In the genomic region with DNA sequence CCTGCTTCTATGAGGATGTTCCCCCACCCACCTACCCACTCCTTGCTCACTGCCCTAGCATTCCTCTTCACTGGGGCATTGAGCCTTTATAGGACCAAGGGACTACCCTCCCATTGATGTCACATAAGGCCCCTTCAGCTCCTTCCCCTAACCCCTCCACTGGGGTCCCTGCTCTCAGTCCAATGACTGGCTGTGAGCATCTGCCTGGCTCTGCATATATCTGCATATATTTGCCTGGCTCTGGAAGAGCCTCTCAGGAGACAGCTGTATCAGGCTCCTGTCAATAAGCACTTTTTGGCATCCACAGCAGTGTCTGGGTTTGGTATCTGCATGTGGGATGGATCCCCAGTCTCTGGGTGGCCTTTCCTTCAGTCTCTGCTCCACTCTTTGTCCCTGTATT, we compare ENCODE assay signal across 30 mouse cellular contexts.
DNase-seq lines count a peak whose midpoint lies in the region; ATAC-seq and TF ChIP-seq lines count a peak whose summit lies in the region.
"Had no signal": no experiment of that assay in that cellular context is flagged by ENCODE, and none has a peak within 500 bp of the region (broad histone marks: within the 10 kb centered on the region; RNA-seq: fewer than 3 reads in every experiment).

No protein-coding gene starts in this region.

- H3K36me3 ChIP-seq in midbrain, embryonic 12.5 days, result no peaks in the 10 kb centered on the region
- H3K36me3 ChIP-seq in midbrain, postnatal 0 days (ENCODE audit: insufficient read depth, low read length), result no peaks in the 10 kb centered on the region
- H3K36me3 ChIP-seq in forebrain, embryonic 14.5 days (ENCODE audit: control insufficient read depth, insufficient read depth, low read length), result no peaks in the 10 kb centered on the region
- no peaks in the 10 kb centered on the region for H3K36me3 ChIP-seq in hindbrain, embryonic 12.5 days
- no peaks in the 10 kb centered on the region for H3K36me3 ChIP-seq in midbrain, embryonic 15.5 days (replicated peaks)
- H3K36me3 ChIP-seq: embryonic facial prominence, embryonic 13.5 days; heart, embryonic 12.5 days; kidney, embryonic 15.5 days; limb, embryonic 10.5 days; liver, embryonic 15.5 days; lung, embryonic 15.5 days had no signal

- peaks cover 4% of the 10 kb centered on the region for H3K4me1 ChIP-seq in midbrain, embryonic 12.5 days
- H3K4me1 ChIP-seq in midbrain, postnatal 0 days (ENCODE audit: insufficient read depth, low read length), result no peaks in the 10 kb centered on the region; the same call in 1 of the 2 replicates
- H3K4me1 ChIP-seq in forebrain, embryonic 14.5 days (ENCODE audit: control insufficient read depth, insufficient read depth, low read length), result no peaks in the 10 kb centered on the region
- H3K4me1 ChIP-seq in hindbrain, embryonic 12.5 days, result no peaks in the 10 kb centered on the region
- peaks cover 4% of the 10 kb centered on the region for H3K4me1 ChIP-seq in midbrain, embryonic 15.5 days
- H3K4me1 ChIP-seq: embryonic facial prominence, embryonic 13.5 days; heart, embryonic 12.5 days; kidney, embryonic 15.5 days; limb, embryonic 10.5 days; liver, embryonic 15.5 days; lung, embryonic 15.5 days; megakaryocyte, embryonic 14.5 days had no signal

- H3K4me3 ChIP-seq in midbrain, embryonic 12.5 days, result no peak overlapping the region
- H3K4me3 ChIP-seq in midbrain, postnatal 0 days (ENCODE audit: low read depth, low read length), result no peak overlapping the region
- no peak overlapping the region for H3K4me3 ChIP-seq in forebrain, embryonic 14.5 days (ENCODE audit: low read depth, low read length)
- no peak overlapping the region for H3K4me3 ChIP-seq in hindbrain, embryonic 12.5 days
- H3K4me3 ChIP-seq in midbrain, embryonic 15.5 days, result no peak overlapping the region
- H3K4me3 ChIP-seq: embryonic facial prominence, embryonic 13.5 days; erythroblast, embryonic 14.5 days; heart, embryonic 12.5 days; kidney, embryonic 15.5 days; left cerebral cortex, adult 2 months; limb, embryonic 10.5 days; liver, embryonic 15.5 days; lung, embryonic 15.5 days; megakaryocyte, embryonic 14.5 days had no signal

- no peak for TF ChIP-seq CTCF in midbrain, postnatal 0 days (IDR thresholded peaks at IDR 0.05)

- H3K9ac ChIP-seq in midbrain, embryonic 12.5 days (replicated peaks), result no peak overlapping the region
- H3K9ac ChIP-seq in midbrain, postnatal 0 days (replicated peaks; ENCODE audit: low read length, poor library complexity, severe bottlenecking), result no peak overlapping the region
- H3K9ac ChIP-seq in forebrain, embryonic 14.5 days (ENCODE audit: low read length), result no peak overlapping the region
- H3K9ac ChIP-seq in hindbrain, embryonic 12.5 days, result no peak overlapping the region
- no peak overlapping the region for H3K9ac ChIP-seq in midbrain, embryonic 15.5 days
- H3K9ac ChIP-seq: embryonic facial prominence, embryonic 13.5 days; heart, embryonic 12.5 days; kidney, embryonic 15.5 days; liver, embryonic 15.5 days; lung, embryonic 15.5 days had no signal

- H3K9me3 ChIP-seq in midbrain, embryonic 12.5 days, result no peaks in the 10 kb centered on the region
- H3K9me3 ChIP-seq in midbrain, postnatal 0 days (ENCODE audit: low read length), result no peaks in the 10 kb centered on the region
- no peaks in the 10 kb centered on the region for H3K9me3 ChIP-seq in forebrain, embryonic 14.5 days (replicated peaks; ENCODE audit: control insufficient read depth, low read length)
- H3K9me3 ChIP-seq in hindbrain, embryonic 12.5 days (replicated peaks), result no peaks in the 10 kb centered on the region
- H3K9me3 ChIP-seq in midbrain, embryonic 15.5 days, result no peaks in the 10 kb centered on the region
- H3K9me3 ChIP-seq: embryonic facial prominence, embryonic 13.5 days; heart, embryonic 12.5 days; kidney, embryonic 15.5 days; limb, embryonic 10.5 days; liver, embryonic 15.5 days; lung, embryonic 15.5 days; megakaryocyte, embryonic 14.5 days had no signal

- H3K27ac ChIP-seq in midbrain, embryonic 12.5 days (replicated peaks), result no peak overlapping the region
- H3K27ac ChIP-seq in midbrain, postnatal 0 days (ENCODE audit: low read depth, low read length), result no peak overlapping the region
- no peak overlapping the region for H3K27ac ChIP-seq in forebrain, embryonic 14.5 days (ENCODE audit: low read depth, low read length)
- H3K27ac ChIP-seq in hindbrain, embryonic 12.5 days, result no peak overlapping the region
- no peak overlapping the region for H3K27ac ChIP-seq in midbrain, embryonic 15.5 days
- H3K27ac ChIP-seq: embryonic facial prominence, embryonic 13.5 days; kidney, embryonic 15.5 days; left cerebral cortex, adult 2 months; limb, embryonic 10.5 days; liver, embryonic 15.5 days; lung, embryonic 15.5 days had no signal

- peak; percentile 94 for ATAC-seq in midbrain, embryonic 12.5 days (ENCODE audit: low FRiP score, low read depth)
- ATAC-seq in midbrain, postnatal 0 days (ENCODE audit: low FRiP score), result no peak
- peak; percentile 80 for ATAC-seq in forebrain, embryonic 14.5 days
- peak; percentile 85 for ATAC-seq in hindbrain, embryonic 12.5 days (ENCODE audit: low FRiP score)
- peak; percentile 83 for ATAC-seq in midbrain, embryonic 15.5 days (replicated peaks)
- ATAC-seq in CD4-positive, CD25-positive, alpha-beta regulatory T cell, adult 4 months, result no peak

- DNase-seq in midbrain, postnatal 0 days (ENCODE audit: low spot score), result no peak
- peak; percentile 56 for DNase-seq in forebrain, embryonic 14.5 days (ENCODE audit: low spot score)
- DNase-seq in cerebellum, adult 9-11 months, result no peak
- no peak for DNase-seq in frontal cortex, postnatal 36 days (ENCODE audit: low spot score in 2 of 2)
- DNase-seq: adrenal gland, postnatal 10 days; cerebellum, adult 2 months; cerebellum, postnatal 36 days; embryo, embryonic 11 days; gastrocnemius, postnatal 14 days; heart, adult 18-20 months; heart, postnatal 10 days; kidney, adult 11 months; kidney, postnatal 4 days; layer of hippocampus, adult 9-11 months; liver; lung, postnatal 36 days; right cerebral cortex, postnatal 14 days had no signal

- no peaks in the 10 kb centered on the region for H3K27me3 ChIP-seq in midbrain, embryonic 12.5 days
- no peaks in the 10 kb centered on the region for H3K27me3 ChIP-seq in midbrain, postnatal 0 days (ENCODE audit: insufficient read depth, low read length)
- no peaks in the 10 kb centered on the region for H3K27me3 ChIP-seq in forebrain, embryonic 14.5 days (replicated peaks; ENCODE audit: control insufficient read depth, insufficient read depth, low read length)
- H3K27me3 ChIP-seq in hindbrain, embryonic 12.5 days, result no peaks in the 10 kb centered on the region
- H3K27me3 ChIP-seq in midbrain, embryonic 15.5 days (replicated peaks), result no peaks in the 10 kb centered on the region
- H3K27me3 ChIP-seq: embryonic facial prominence, embryonic 13.5 days; heart, embryonic 12.5 days; kidney, embryonic 15.5 days; liver, embryonic 15.5 days; lung, embryonic 15.5 days; megakaryocyte, embryonic 14.5 days had no signal

- no peak overlapping the region for H3K4me2 ChIP-seq in midbrain, embryonic 12.5 days (replicated peaks)
- H3K4me2 ChIP-seq in midbrain, postnatal 0 days (ENCODE audit: low read depth, low read length, poor library complexity, severe bottlenecking), result no peak overlapping the region
- H3K4me2 ChIP-seq in forebrain, embryonic 14.5 days (ENCODE audit: low read length), result no peak overlapping the region
- H3K4me2 ChIP-seq in hindbrain, embryonic 12.5 days (replicated peaks), result no peak overlapping the region
- H3K4me2 ChIP-seq in midbrain, embryonic 15.5 days, result no peak overlapping the region
- H3K4me2 ChIP-seq: embryonic facial prominence, embryonic 13.5 days; heart, embryonic 12.5 days; kidney, embryonic 15.5 days; liver, embryonic 15.5 days; lung, embryonic 15.5 days had no signal

Comparison
In these comparisons a context has a peak if more than half of its experiments do, and no peak if none do; other contexts are left out.
1. ATAC-seq: peak in midbrain, embryonic 12.5 days (single experiment), forebrain, embryonic 14.5 days (single experiment), hindbrain, embryonic 12.5 days (single experiment) and midbrain, embryonic 15.5 days (single experiment); none in midbrain, postnatal 0 days (single experiment) and CD4-positive, CD25-positive, alpha-beta regulatory T cell, adult 4 months (single experiment).